Mouse (Mus musculus) small intestine, adult 2 months (tissue): ENCODE measurements around the gene 2310022B05Rik.

Experiments
- CTCF ChIP-seq: fragments of 200-500 bp; IDR thresholded peaks from 2 replicates; pipeline ENCODE4 v1.5.1; 2012; ENCODE audit warnings: low read depth, mild to moderate bottlenecking, control low read depth, inconsistent platforms, low read length, moderate library complexity, mixed read lengths; ENCODE audit not compliant: insufficient replicate concordance, insufficient read length; ENCODE audit errors: extremely low read depth
- POLR2A ChIP-seq: fragments of 200-500 bp; IDR thresholded peaks from 2 replicates; pipeline ENCODE4 v1.6.1; 2012; ENCODE audit warnings: low read depth, mild to moderate bottlenecking, control low read depth, inconsistent platforms, low read length, moderate library complexity

- TF ChIP-seq POLR2A (no peak), CTCF (no peak)
These were observed 683 bp upstream of the 2310022B05Rik start for GRCm38 (mm10) chr8:124663874-124664230.
